Mouse (Mus musculus): Measurements from ENCODE around the gene Trpm1. TPM values are rescaled to one million over a fixed set of nuclear protein-coding genes. Genes with fewer than 3 reads are reported as not detected.

Trpm1 gene
- polyA plus RNA-seq, 1 experiment, result not detected

DNA sequence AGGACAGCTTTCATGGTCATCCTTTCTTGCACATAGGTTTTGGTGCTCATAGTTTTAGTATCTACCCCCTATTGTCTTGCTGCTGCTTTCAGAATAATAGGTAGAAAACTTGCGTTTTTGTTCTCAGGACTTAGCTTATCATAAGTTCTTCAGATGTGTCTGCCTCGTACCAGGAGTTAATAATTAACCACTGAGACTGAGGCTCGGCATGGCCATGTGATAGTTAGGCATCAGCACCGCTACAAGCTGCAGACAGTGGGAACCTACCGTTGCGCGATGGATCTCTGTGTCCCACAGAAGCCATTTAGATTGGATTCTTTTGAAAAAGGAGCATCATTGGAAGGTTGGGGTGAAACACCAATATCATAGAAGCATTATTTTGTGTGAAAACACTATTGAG is 159.2 kb downstream of the Trpm1 start:
- TF ChIP-seq CTCF (IDR thresholded peaks at IDR 0.05; ENCODE audit: insufficient read depth, low read depth, low read length), result no peak
- no peak for TF ChIP-seq POLR2A (IDR thresholded peaks at IDR 0.05; ENCODE audit: insufficient read depth, low read depth, low read length)
- Histone ChIP-seq H3K4me3 (ENCODE audit: insufficient read depth, low read depth, low read length) (no peak overlapping the region), H3K4me1 (ENCODE audit: control insufficient read depth, insufficient read depth, low read length) (no peaks in the 10 kb centered on the region), H3K27ac (ENCODE audit: insufficient read depth, low read depth, low read length) (no peak overlapping the region)
- 97% methylated on average over 7 of the region's 7 CpGs for WGBS

Other genes with a start within 250 kb of the Trpm1 start
- not detected in 2 replicates for gene E030018B13Rik, start 237.0 kb upstream of the Trpm1 start, polyA plus RNA-seq (2012; ENCODE audit: insufficient read depth, insufficient read length, low replicate concordance, missing spikeins)
- 47.4 and 143 TPM in 2 replicates for gene Klf13, start 214.9 kb upstream of the Trpm1 start, polyA plus RNA-seq (2012; ENCODE audit: insufficient read depth, insufficient read length, low replicate concordance, missing spikeins)
- gene Mtmr10, start 133.8 kb downstream of the Trpm1 start, polyA plus RNA-seq (2012; ENCODE audit: insufficient read depth, insufficient read length, low replicate concordance, missing spikeins), result not detected in 2 replicates
- gene Fan1, start 220.3 kb downstream of the Trpm1 start, polyA plus RNA-seq (2012; ENCODE audit: insufficient read depth, insufficient read length, low replicate concordance, missing spikeins), result not detected in 2 replicates
- not detected in 2 replicates for gene Mphosph10, start 238.4 kb downstream of the Trpm1 start, polyA plus RNA-seq (2012; ENCODE audit: insufficient read depth, insufficient read length, low replicate concordance, missing spikeins)
- gene Mcee, start 238.8 kb downstream of the Trpm1 start, polyA plus RNA-seq (2012; ENCODE audit: insufficient read depth, insufficient read length, low replicate concordance, missing spikeins), result not detected in 2 replicates

Data from olfactory bulb, adult 2 months (tissue).